ENCODE assay signal across 8 mouse cellular contexts in the genomic region with DNA sequence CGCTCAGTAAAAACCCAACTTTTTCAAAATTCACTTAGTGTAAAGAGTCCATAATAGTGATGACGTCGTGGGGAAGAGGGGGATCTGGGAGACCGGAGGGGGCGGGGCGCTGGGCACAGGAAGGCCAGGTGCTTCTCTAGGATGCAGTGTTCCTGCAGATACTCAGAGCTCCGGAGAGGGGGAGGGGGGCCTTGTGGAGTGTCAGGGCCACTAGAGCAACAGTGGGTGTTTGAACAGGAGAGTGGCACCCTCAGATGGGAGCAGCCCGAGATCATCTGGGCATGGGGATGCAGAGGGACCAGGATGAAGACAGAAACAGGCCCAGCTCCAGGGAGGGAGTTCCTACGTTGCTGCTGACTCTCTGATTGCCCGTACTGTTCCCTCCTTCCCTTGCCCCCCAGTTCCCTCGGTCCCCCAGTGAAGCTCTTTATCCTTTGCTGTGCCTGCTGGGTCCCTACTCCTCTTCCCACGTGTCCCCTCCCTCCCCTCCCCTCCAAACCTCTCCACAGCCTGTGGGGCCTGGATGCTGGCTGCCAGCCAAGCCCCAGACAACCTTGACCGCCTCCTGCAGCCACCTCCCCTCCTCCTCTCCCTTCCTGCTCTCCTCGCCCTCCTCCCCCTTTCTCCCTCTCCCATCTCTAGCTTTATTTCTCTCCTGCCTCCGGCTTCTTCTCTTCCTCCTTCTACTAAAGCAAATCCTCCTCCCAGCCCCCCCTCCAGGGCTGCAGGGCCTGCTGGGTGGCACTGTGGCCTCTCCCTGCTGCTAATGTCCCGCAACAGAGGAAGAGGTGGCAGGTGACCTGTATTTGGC. TPM values are rescaled to one million over a fixed set of nuclear protein-coding genes. Genes with fewer than 3 reads are reported as not detected.
DNase-seq lines count a peak whose midpoint lies in the region; ATAC-seq lines count a peak whose summit lies in the region.

No protein-coding gene starts in this region.

- H3K4me3 ChIP-seq in forebrain, embryonic 10.5 days = peak overlapping the region; percentile 24
- no peak overlapping the region for H3K4me3 ChIP-seq in forebrain, embryonic 16.5 days (replicated peaks; ENCODE audit: low read length)
- H3K4me3 ChIP-seq in embryonic facial prominence, embryonic 12.5 days = no peak overlapping the region

- peak overlapping the region; percentile 70 for H3K27ac ChIP-seq in forebrain, embryonic 10.5 days
- no peak overlapping the region for H3K27ac ChIP-seq in forebrain, embryonic 16.5 days (ENCODE audit: low read length)
- peak overlapping the region; percentile 93 for H3K27ac ChIP-seq in embryonic facial prominence, embryonic 12.5 days

- WGBS in forebrain, embryonic 10.5 days = 16% methylated on average over 16 of the region's 16 CpGs
- 8% methylated on average over 16 of the region's 16 CpGs for WGBS in forebrain, embryonic 16.5 days
- 8% methylated on average over 15 of the region's 16 CpGs for WGBS in embryonic facial prominence, embryonic 12.5 days

- no peak overlapping the region for H3K9ac ChIP-seq in forebrain, embryonic 16.5 days (replicated peaks; ENCODE audit: low read depth, low read length)
- H3K9ac ChIP-seq in embryonic facial prominence, embryonic 12.5 days = 0 out of 2 replicates have a peak overlapping the region, but pooled peaks have one; percentile 8

- peaks cover 97% of the 10 kb centered on the region for H3K4me1 ChIP-seq in forebrain, embryonic 10.5 days
- H3K4me1 ChIP-seq in forebrain, embryonic 16.5 days (replicated peaks; ENCODE audit: control insufficient read depth, insufficient read depth, low read length) = peaks cover 48% of the 10 kb centered on the region
- H3K4me1 ChIP-seq in embryonic facial prominence, embryonic 12.5 days = peaks cover 75% of the 10 kb centered on the region

- H3K9me3 ChIP-seq in forebrain, embryonic 10.5 days = no peaks in the 10 kb centered on the region
- H3K9me3 ChIP-seq in forebrain, embryonic 16.5 days (ENCODE audit: control insufficient read depth, low read length) = no peaks in the 10 kb centered on the region
- no peaks in the 10 kb centered on the region for H3K9me3 ChIP-seq in embryonic facial prominence, embryonic 12.5 days

- peak; percentile 45 for DNase-seq in forebrain, embryonic 10.5 days (ENCODE audit: extremely low spot score, low spot score)
- DNase-seq in kidney, adult 11 months = peak; percentile 78
- peak; percentile 54 for DNase-seq in lung, postnatal 10 days
- DNase-seq in thymus, postnatal 14 days = peak; percentile 70
- DNase-seq in gastrocnemius, postnatal 4 days (ENCODE audit: low spot score in 2 of 2) = no peak
- DNase-seq in spleen, postnatal 10 days (ENCODE audit: low spot score in 2 of 2) = no peak

- peaks cover 37% of the 10 kb centered on the region for H3K36me3 ChIP-seq in forebrain, embryonic 10.5 days (replicated peaks)
- peaks cover 8% of the 10 kb centered on the region; the same call in 1 of the 2 replicates for H3K36me3 ChIP-seq in forebrain, embryonic 16.5 days (ENCODE audit: control insufficient read depth, insufficient read depth)
- H3K36me3 ChIP-seq in embryonic facial prominence, embryonic 12.5 days = peaks cover 31% of the 10 kb centered on the region

- no peak overlapping the region for H3K4me2 ChIP-seq in forebrain, embryonic 16.5 days (ENCODE audit: low read length)
- H3K4me2 ChIP-seq in embryonic facial prominence, embryonic 12.5 days (replicated peaks) = peak overlapping the region; percentile 40

- no peak for ATAC-seq in forebrain, embryonic 16.5 days
- ATAC-seq in embryonic facial prominence, embryonic 12.5 days (ENCODE audit: insufficient number of reproducible peaks, insufficient read depth, low FRiP score, low TSS enrichment) = 0 out of 2 replicates have a peak, but pooled peaks have one; percentile 0

- peaks cover 85% of the 10 kb centered on the region for H3K27me3 ChIP-seq in forebrain, embryonic 10.5 days (ENCODE audit: poor library complexity, severe bottlenecking)
- H3K27me3 ChIP-seq in forebrain, embryonic 16.5 days (replicated peaks; ENCODE audit: control insufficient read depth, insufficient read depth, low read length) = peaks cover 23% of the 10 kb centered on the region
- H3K27me3 ChIP-seq in embryonic facial prominence, embryonic 12.5 days = 0 out of 2 replicates have a peak, but pooled peaks cover 3% of the 10 kb centered on the region

RNA-seq across cellular contexts. Expression of a gene that starts 5.8 kb away (rescaled TPM):
- polyA plus RNA-seq in forebrain, embryonic 10.5 days (2016; fragmentation: Nextera tagmentation; extraction: Ambion mirVana) = 4.1 and 4.3 TPM in 2 replicates
- polyA plus RNA-seq in forebrain, embryonic 16.5 days (2015; fragmentation: Nextera tagmentation; extraction: Ambion mirVana) = 27.1 and 32.6 TPM in 2 replicates
- 59.2 and 71.1 TPM in 2 replicates for polyA plus RNA-seq in embryonic facial prominence, embryonic 12.5 days (2016; fragmentation: Nextera tagmentation; extraction: Ambion mirVana)
- 10 to 100 TPM in 1 of 2 experiments, 1 to 10 TPM in 1; 7.8 to 10.5 TPM for total RNA-seq in gastrocnemius, postnatal 4 days (2021)

RNA-seq across cellular contexts. Expression of a gene that starts 9.3 kb away (rescaled TPM):
- polyA plus RNA-seq in forebrain, embryonic 10.5 days (2016; fragmentation: Nextera tagmentation; extraction: Ambion mirVana) = 276 and 283 TPM in 2 replicates
- 632 and 683 TPM in 2 replicates for polyA plus RNA-seq in forebrain, embryonic 16.5 days (2015; fragmentation: Nextera tagmentation; extraction: Ambion mirVana)
- polyA plus RNA-seq in embryonic facial prominence, embryonic 12.5 days (2016; fragmentation: Nextera tagmentation; extraction: Ambion mirVana) = 523 and 554 TPM in 2 replicates
- total RNA-seq in gastrocnemius, postnatal 4 days (2021) = 100 to 1,000 TPM; 537 to 620 TPM

RNA-seq across cellular contexts. Expression of a gene that starts 23.6 kb away (rescaled TPM):
- polyA plus RNA-seq in forebrain, embryonic 10.5 days (2016; fragmentation: Nextera tagmentation; extraction: Ambion mirVana) = 73.4 and 77.2 TPM in 2 replicates
- polyA plus RNA-seq in forebrain, embryonic 16.5 days (2015; fragmentation: Nextera tagmentation; extraction: Ambion mirVana) = 106 and 112 TPM in 2 replicates
- 82.7 and 83.5 TPM in 2 replicates for polyA plus RNA-seq in embryonic facial prominence, embryonic 12.5 days (2016; fragmentation: Nextera tagmentation; extraction: Ambion mirVana)
- 10 to 100 TPM; 56.8 to 59.5 TPM for total RNA-seq in gastrocnemius, postnatal 4 days (2021)

RNA-seq across cellular contexts. Expression of a gene that starts 32.3 kb away (rescaled TPM):
- polyA plus RNA-seq in forebrain, embryonic 10.5 days (2016; fragmentation: Nextera tagmentation; extraction: Ambion mirVana) = 2.8 and 3.1 TPM in 2 replicates
- polyA plus RNA-seq in forebrain, embryonic 16.5 days (2015; fragmentation: Nextera tagmentation; extraction: Ambion mirVana) = 3.5 and 3.7 TPM in 2 replicates
- 14.4 and 16.2 TPM in 2 replicates for polyA plus RNA-seq in embryonic facial prominence, embryonic 12.5 days (2016; fragmentation: Nextera tagmentation; extraction: Ambion mirVana)
- 1 to 10 TPM; 5.2 to 6.6 TPM for total RNA-seq in gastrocnemius, postnatal 4 days (2021)

RNA-seq across cellular contexts. Expression of a gene that starts 37.5 kb away (rescaled TPM):
- polyA plus RNA-seq in forebrain, embryonic 10.5 days (2016; fragmentation: Nextera tagmentation; extraction: Ambion mirVana) = 1.6 and 2.1 TPM in 2 replicates
- 2.7 and 3.4 TPM in 2 replicates for polyA plus RNA-seq in forebrain, embryonic 16.5 days (2015; fragmentation: Nextera tagmentation; extraction: Ambion mirVana)
- 1.6 and 1.7 TPM in 2 replicates for polyA plus RNA-seq in embryonic facial prominence, embryonic 12.5 days (2016; fragmentation: Nextera tagmentation; extraction: Ambion mirVana)
- 1 to 10 TPM; 1.2 to 1.7 TPM for total RNA-seq in gastrocnemius, postnatal 4 days (2021)

Comparison
In these comparisons a context has a peak if more than half of its experiments do, and no peak if none do; other contexts are left out.
1. DNase-seq: peak in forebrain, embryonic 10.5 days (single experiment), kidney, adult 11 months (single experiment), lung, postnatal 10 days (single experiment) and thymus, postnatal 14 days (single experiment); none in gastrocnemius, postnatal 4 days (0 of 2) and spleen, postnatal 10 days (0 of 2).